Comparison of ENCODE assay signal across 9 mouse cellular contexts in genomic region chr7:47103671-47104414, GRCm38 (mm10). TPM values are rescaled to one million over a fixed set of nuclear protein-coding genes. Genes with fewer than 3 reads are reported as not detected.
DNase-seq lines count a peak whose midpoint lies in the region; ATAC-seq lines count a peak whose summit lies in the region.
"Had no signal": no experiment of that assay in that cellular context is flagged by ENCODE, and none has a peak within 500 bp of the region (broad histone marks: within the 10 kb centered on the region; RNA-seq: fewer than 3 reads in every experiment).

No protein-coding gene starts in this region.

- peak; percentile 82 to 91; a peak in 3 of 4 replicates for ATAC-seq in hematopoietic stem cell, adult 5-6 weeks (replicated peaks in 1 of 2; ENCODE audit: insufficient read depth in 1 of 2, low FRiP score in 2 of 2, low TSS enrichment in 1 of 2, low read depth in 1 of 2, poor library complexity in 2 of 2, severe bottlenecking in 2 of 2)
- peak; percentile 55; the same call in 1 of the 2 replicates for ATAC-seq in megakaryocyte-erythroid progenitor cell, adult 5-6 weeks (replicated peaks; ENCODE audit: low FRiP score, low TSS enrichment, poor library complexity, severe bottlenecking)

- peak; percentile 27 for DNase-seq in thymus, postnatal 0 days (ENCODE audit: low spot score)
- no peak for DNase-seq in thymus, postnatal 10 days (ENCODE audit: low spot score in 2 of 2)
- DNase-seq in gastrocnemius, adult 8-10 months (ENCODE audit: low spot score in 2 of 2) = no peak
- no peak for DNase-seq in retina, postnatal 1 day
- DNase-seq in kidney, adult 8-10 months = no peak
- no peak for DNase-seq in embryo, embryonic 11 days
- DNase-seq: layer of hippocampus, adult 9-11 months had no signal

RNA-seq across cellular contexts. Expression of gene Ptpn5, which starts 29.6 kb away (rescaled TPM):
- 0.24 and 0.27 TPM in 2 replicates for polyA plus RNA-seq in thymus, postnatal 0 days (2015; fragmentation: Nextera tagmentation; extraction: Ambion mirVana)
- total RNA-seq in hematopoietic stem cell, adult 5-6 weeks (2017) = 0.31 TPM in 1 of 2 replicates, not detected in the other
- total RNA-seq in megakaryocyte-erythroid progenitor cell, adult 5-6 weeks (2014; fragmentation: Nextera tagmentation) = not detected in 2 replicates
- not detected in 2 replicates for total RNA-seq in megakaryocyte-erythroid progenitor cell, adult 5-6 weeks (2017)
- total RNA-seq in gastrocnemius, adult 8-10 months (2022) = not detected

RNA-seq across cellular contexts. Expression of gene Tmem86a, which starts 53.4 kb away (rescaled TPM):
- polyA plus RNA-seq in thymus, postnatal 0 days (2015; fragmentation: Nextera tagmentation; extraction: Ambion mirVana) = 20.5 and 21.3 TPM in 2 replicates
- total RNA-seq in hematopoietic stem cell, adult 5-6 weeks (2017) = 1.5 and 2.3 TPM in 2 replicates
- 0.77 and 2.3 TPM in 2 replicates for total RNA-seq in megakaryocyte-erythroid progenitor cell, adult 5-6 weeks (2014; fragmentation: Nextera tagmentation)
- not detected in 2 replicates for total RNA-seq in megakaryocyte-erythroid progenitor cell, adult 5-6 weeks (2017)
- 1 to 10 TPM; 4.1 to 7.5 (median 5.0) TPM for total RNA-seq in gastrocnemius, adult 8-10 months (2022)
